Mouse (Mus musculus): ENCODE measurements at regions not wholly inside any gene's neighbourhood (a gene's known extent, or its start where the extent isn't known, plus 50 kb on each side); places are given as distances from the start of the nearest gene placed in this dataset.

DNA sequence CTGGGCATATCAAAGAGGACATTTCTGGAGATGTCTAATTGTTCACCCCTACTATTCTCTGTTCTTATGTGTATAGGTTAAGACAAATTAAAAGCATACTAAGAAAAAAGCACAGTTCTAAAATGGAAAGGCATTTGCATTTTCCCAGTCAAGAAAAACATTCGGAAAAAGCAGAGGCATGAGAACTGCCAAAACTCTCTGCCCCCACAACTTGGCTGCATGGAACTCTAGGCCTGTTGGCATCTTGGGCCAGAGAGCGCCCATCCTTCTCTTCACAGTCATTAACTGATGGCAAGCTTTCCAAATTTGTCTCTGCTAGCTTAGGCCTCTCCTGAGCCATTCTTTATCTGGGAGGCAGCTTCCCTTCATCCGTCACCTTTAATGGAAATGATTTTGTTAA, 281.6 kb downstream of the Tex13c3 start:
- no peak for DNase-seq (ENCODE audit: low read depth)

DNA sequence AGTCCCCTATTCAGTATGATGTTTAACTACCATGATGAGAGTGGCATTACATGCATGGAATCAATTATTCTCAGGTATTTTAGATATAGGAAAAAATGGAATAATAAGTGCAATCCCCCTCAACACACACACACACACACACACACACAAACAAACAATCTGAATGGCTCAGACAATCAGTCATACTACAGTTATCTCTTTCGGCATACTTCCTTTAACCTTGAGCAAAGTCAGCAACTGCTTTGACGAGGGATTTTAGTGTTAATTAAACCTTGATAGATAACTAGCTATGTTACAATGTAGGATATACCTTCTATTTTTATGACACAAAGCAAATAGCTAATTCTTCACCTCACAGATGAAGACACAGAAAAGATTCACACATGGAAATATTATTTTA, 312.1 kb downstream of the Tex13c3 start:
- DNase-seq (ENCODE audit: low read depth) = no peak

DNA sequence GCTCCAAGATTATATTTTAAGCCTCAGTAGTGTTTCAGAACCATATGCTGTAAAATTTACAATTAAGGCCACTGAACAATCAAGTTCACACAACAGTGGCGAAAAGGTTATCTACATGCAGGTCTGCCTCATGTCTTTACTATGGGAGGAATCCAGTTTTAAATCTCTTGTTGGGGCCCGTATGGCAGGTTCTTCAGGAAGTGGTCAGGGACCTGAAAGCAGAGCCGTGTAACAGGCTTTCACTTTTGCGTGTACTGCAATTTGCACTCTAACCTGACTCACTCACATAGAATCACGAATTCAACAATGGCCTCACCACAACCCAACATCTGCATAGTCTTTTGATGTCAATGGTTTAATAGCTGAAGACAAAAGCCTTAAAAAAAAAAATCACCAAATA, 312.6 kb downstream of the Tex13c3 start:
- DNase-seq (ENCODE audit: low read depth) = peak; percentile 34

DNA sequence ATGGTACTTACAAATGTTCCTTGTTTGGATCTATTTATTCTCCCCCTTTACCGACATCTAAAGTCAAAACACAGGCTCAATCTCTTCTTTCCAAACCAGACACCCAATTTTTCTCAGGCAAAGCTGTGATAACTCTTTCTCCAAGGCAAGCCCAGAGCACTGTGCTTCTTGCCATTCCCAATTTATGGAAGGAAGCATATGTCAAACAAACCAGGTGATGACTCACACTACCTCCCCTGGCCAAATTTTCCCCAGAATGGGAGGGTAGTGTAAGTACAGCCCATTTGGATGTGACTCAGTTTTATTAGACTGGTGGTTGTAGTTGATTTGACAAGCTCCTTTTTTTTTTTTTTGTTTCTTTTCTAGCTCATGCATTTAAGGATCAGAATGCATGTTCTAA, 313.0 kb downstream of the Tex13c3 start:
- peak; percentile 84 for DNase-seq (ENCODE audit: low read depth)

DNA sequence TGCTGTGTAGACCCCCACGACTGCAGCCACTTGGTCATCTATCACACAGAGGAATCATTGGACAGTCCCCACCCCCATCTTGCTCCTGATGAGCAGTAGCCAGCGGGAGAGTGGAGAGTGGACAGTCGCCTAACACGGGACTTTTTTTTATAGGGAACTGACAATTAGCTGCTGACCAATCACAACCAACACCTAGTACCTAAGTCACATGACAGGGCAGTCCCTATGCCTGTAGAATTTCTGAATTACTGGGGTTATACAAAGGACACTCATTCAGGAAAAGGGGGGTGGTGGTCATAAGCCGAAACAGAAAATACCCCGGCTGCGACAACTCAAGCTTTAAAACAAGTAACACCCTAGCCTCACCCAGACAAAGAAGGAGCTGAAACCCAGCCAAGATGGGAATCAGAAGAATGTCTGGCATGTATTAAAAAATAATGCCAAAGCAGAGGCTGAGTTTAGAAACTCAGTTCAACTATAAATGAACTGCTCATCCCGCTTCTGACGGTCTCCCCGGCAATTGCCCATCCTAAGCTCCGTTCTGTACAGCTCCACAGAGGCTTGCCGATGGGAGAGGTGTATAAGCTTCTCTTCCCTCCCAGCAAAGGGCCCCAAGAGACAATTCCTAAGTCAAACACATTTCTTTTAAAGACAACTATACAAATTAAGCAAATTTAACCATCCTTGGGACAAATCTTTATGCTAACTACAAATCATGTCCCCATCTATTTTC, 313.8 kb downstream of the Tex13c3 start:
- DNase-seq (ENCODE audit: low read depth) = peak; percentile 67

DNA sequence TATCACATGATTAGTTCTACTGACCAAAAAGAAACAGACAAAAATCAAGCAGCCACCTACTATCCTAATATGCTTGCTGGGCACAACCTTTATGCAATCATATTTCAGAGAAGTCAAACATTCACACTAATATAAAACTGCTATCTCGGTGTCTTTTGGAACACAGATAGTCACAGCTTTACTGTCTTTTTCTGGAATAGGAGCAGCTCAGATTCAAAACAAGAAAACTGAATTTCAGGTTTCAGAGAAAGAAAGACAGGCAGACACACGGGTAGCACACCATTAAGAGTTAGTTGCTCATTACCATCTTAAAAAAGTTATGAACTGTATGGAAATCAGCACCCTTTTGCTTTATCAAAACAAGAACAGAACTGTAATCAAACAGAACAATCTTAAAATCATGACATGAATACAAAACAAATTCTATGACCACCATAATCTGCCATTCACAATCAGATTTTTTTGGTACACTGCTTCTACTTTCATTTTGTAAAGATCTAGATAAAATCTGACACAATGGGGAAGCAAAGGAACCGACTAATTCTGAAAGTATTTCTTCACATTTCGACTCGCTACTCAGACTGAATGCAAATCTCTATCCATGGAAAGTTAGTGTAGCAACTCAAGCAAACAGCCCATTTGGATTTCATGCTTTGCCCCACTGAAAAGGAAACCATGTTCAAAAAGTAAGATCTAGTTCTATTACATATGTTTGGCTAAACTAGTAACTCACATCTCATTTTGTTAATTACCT, 315.1 kb downstream of the Tex13c3 start:
- DNase-seq (ENCODE audit: low read depth) = peak; percentile 28

DNA sequence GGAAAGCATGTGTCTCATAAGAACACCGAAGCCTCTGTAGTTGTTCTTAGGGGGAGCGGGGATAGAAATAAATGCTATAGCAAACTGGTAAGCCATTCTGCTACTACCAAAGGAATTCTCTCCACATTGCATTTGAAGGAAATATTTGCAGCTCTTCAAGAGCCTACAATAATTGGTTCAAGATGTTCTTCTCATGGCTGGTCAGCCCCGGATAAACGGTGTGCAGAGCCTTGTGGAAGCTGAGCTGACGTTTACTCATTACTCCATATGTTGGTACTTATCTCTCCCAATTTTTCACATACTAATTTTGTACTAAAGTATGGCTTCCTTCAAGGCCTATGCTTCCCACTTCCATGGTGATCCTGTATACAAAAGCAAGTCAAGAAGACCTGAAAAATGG, 317.0 kb downstream of the Tex13c3 start:
- DNase-seq (ENCODE audit: low read depth) = peak; percentile 62

DNA sequence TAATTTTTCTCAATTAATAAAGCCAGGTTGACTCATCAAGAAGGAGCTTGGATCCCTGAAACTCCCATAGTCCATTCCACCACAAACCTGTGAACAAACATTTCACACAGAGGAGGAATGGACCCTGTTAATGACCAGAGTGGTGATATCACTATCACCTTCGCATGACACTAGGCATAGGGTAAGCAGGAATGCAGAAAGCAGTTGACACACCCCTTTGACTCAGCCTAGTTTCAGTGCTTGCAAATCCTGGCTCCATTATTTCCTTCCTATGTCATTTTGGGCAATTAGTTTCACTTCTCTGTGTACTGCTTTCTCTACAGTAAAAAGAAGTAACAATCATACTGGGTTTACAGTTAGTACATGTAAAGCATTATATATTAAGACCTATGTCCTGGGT, 318.2 kb downstream of the Tex13c3 start:
- peak; percentile 32 for DNase-seq (ENCODE audit: low read depth)

DNA sequence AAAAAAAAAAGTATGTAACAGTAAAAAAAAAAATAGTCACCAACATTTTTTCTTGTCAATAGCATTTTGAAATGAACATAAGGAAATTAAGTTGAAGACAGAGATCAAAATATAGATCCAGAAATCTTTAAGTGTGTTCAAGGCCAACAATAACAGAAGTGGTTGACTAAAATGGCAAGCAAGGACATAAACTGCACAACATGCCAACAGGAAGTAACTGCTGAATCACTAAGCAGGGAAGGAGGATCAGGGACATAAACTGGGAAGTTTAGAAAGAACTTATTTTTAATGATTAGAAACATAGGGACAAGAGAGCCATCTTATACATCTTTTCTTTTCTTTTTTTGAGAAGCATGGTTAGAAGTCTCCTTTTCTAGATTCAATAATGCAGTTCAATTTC, 318.8 kb downstream of the Tex13c3 start:
- no peak for DNase-seq (ENCODE audit: low read depth)

DNA sequence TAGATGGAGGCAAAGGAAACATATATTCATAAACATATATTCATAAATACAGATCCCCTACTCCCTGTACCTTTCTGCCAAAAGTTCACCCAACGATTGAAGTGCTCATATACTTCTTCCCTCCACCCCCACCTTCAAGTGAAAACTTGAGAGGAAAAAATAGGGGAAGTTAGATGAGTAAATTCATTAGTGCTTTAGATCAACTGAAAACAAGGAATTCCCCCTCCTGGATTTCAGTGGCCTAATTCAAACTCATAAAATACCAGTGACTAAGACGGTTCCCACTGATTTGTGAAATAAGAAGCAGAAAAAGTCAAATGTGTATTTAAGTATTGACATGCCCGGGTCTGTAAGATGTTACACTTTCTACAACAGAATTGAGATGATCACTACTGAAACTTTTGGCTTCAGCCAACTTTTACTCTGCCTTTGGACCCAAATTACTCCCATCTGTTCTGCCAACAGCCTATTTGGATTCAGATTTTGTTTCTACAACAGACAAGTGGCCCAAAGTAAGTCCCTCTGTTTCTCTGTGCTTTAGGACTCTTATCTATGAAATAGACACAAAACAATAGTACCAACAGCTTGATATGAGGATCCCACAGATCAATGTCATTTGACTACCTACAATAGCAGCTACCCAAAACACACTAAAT, 320.7 kb downstream of the Tex13c3 start:
- peak; percentile 27 for DNase-seq (ENCODE audit: low read depth)

DNA sequence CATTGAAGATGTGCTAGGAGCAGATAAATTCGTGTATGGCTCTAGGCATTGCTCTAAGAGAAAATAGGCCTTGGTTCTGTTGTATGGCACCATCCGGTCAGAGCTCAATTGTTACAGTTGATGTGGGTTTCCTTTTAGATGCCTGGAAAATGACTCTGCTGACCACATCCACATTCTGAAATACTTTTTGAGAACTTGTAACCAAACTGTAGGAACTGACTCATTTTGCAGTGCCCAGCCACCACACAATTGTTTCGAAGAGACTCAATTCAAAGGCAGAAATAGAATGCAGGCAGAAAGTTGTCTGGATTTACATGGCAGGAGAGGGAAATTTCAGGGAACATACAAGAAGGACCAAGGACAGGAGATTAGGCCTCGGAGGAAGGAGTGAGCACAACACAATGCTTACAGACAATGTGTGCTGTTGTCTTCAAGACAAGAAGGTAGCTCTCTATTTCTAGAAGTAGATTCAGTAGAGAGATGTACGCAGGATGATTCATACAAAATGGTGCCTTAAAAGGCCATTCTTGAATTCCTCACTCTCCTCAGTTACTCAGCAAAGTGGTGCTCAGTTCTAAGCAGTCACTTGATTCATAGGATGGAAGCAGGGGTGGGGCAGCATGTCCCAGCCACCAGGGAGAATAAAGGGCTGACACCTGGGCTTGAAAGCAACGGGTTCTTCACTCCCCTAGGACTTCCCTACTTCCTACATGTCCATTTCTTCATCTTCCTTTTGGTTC, 323.5 kb downstream of the Tex13c3 start:
- DNase-seq (ENCODE audit: low read depth) = peak; percentile 64

DNA sequence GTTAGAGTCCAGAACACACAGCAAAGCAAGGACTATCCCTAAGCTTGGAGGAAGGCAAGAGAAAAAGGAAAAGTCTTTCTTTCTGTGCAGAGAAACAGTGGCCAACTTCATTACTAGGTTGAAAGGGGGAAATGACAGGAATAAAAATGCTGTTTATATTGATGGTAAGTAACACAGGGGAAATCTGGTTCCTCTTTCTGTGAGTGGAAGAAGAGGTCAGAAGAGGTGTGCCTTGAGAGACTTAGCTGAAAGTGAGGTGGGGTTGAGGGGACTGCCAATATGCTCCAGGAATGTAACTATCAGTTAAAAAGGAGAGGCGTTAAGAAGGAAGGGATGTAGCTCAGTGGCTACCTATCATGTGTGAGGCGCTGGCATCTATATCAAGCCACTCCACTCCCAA, 327.5 kb downstream of the Tex13c3 start:
- no peak for DNase-seq (ENCODE audit: low read depth)

DNA sequence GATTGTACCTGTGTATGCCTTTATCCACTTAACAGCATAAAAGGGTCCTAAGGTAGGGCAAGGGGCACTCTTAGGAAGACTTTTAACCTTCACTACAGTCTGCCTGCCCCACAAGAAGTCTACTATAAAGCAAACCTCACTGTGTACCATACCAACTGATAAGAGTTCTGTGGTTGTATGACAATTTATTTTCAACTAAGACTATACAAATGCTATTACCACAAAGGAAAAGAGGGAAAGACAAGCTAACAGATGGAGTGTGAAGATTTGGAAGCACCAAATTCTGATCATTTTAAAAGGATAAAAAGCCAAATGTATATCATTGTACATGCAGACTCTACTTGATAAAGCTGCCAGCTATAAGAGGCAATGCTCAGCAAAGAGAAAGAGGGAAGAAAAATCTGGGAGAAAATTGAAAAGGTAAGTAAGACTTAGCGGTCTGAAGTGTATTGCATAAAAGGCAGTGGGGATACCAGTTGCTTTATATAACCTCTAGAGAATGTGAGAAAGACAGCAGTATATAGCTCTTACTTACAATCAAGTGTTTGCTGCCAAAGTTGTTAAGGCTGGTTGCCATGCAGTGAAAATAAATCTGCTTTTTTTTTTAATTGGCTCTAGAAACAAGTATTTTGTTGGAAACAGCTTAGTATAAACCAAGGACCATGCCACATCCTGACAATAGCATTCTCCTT, 328.8 kb downstream of the Tex13c3 start:
- DNase-seq (ENCODE audit: low read depth) = no peak

DNA sequence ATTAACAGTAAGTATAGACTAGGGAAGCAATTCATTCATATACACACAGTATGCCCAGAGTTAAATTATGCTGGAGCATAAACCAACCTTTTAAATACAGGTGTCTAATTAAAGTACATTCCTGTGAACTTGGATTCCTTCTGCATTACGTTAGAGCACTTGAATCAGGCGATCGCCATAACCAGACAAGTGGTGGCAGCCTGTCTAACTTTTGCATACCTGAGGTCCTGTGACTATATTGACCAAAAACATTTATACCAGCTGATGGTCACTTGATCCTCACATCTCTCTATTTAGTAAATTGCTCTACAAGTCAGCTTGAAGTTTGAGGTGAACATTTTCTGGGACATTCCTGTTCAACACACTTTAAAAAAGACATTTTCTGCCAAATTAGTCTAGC, 330.5 kb downstream of the Tex13c3 start:
- no peak for DNase-seq (ENCODE audit: low read depth)

DNA sequence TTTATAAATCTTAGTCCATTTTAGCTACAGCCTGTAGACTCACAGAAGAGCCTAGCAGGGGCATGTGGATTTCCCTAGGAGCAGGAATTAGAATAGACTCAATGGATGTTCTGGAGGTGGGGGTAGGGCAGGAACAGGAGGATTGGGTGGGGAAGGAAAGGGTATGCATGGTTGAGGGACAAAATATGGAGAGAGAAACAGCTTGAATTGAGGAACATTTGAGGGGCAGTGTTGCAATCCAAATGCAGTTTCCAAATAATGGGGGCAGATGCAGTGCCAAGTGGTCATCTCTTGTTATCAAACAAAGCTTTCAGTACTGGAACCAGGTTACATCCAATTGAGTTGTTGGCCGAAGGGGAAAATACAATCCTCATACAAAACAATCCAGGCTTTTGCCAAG, 332.4 kb downstream of the Tex13c3 start:
- no peak for DNase-seq (ENCODE audit: low read depth)

DNA sequence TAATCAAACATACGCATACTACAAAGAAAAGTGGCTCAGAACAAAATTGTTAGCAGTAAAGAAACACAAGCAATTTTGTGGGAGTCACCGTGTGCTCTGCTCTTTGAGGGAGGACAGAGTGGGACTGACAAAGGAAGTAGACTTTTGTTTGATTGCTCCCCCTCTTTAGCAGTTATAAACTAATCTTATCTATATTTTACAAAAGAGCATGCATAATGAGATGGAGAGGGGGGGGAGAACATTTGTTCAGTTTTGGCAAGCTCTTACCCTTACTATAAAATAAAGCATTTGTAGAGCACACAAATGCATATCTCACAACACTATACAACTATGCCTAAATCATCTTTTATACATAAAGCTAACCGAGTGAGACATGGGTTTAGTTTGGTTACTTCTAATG, 332.9 kb downstream of the Tex13c3 start:
- no peak for DNase-seq (ENCODE audit: low read depth)

DNA sequence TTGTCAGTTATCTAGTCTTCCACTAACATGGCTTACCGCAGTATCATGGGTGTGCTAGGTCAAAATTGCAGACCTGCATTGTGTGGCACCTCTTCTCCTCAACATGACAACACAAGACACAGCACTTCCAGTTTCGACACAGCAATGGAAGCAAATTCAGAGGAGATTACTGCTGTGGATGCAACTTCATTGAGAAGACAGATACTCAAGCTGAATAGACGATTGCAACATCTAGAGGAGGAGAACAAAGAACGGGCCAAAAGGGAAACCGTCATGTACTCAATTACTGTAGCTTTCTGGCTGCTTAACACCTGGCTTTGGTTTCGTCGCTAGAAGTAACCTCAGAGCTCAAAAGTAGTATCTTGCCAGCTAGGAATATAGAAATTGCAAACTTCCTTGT, 368.4 kb downstream of the Tex13c3 start:
- DNase-seq (ENCODE audit: low read depth) = no peak

DNA sequence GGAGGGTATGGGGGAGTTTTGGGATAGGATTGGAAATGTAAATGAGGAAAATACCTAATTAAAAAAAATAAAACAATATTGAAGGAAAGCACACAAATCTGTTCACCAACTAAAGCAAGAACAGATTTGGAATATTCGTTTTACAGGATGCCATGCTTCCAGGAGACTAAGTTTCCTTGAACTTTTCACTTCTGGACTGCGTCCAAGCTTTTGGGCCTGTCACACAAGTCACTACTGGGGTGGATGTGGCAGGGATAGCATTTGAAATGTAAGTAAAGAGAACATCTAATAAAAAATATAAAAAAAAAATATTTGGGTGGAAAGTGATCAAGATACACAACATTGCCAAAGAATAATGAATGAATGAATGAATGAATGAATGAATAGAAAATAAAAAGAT, 378.2 kb downstream of the Tex13c3 start:
- no peak for DNase-seq (ENCODE audit: low read depth)

DNA sequence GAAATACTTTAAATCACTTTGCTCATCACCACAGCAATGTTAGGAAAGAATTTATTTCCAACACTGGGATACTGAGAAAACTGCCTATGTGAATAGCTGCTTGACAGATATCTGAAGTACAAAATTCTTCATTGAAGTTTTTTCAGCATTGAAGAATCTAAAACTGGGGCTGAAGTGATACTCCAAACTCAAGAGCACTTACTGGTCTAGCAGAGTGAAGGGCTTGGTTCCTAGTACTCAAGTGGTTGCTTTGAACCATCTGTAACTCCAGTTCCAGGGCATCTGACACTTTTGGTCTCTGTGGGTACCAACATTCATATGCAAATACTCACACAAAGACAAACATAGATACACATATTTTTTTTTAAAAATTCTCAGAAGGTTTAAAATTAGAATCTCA, 385.2 kb downstream of the Tex13c3 start:
- no peak for DNase-seq (ENCODE audit: low read depth)

DNA sequence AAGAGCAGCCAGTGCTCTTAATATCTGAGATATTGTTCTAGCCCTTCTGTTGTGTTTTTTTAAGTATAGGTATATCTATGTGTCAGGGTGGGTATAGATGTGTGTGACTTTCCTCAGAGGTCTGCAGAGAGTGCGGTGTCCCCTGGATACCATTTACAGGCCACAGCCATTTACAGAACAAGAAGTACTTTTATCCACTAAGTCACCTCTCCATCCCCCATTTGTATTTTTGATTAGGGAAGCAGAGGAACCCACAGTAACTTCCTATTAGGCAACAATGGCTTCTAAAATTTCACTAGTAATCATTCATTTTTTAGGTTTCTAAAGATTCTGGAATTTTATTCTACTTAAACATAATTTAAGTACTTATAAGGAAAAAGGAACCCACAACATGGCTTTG, 396.7 kb downstream of the Tex13c3 start:
- no peak for DNase-seq (ENCODE audit: low read depth)

DNA sequence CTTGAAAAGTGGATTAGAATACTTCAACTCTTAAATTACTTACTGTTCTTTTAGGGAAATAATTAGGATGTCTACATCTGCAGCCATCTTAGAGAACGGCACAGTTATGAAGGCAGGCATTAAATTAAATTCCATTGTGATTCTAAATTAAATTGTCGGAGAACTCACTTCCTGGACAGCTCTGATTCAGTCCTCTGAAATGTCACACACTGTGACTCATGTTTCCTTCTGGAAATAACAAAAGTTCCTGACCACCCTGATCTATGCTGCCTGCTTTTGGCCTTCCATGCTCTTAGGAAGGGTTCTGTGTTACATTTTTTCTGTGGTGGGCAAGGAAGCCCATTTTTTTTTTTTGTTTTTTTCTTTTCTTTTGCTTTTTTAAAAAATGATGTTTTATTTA, 401.1 kb downstream of the Tex13c3 start:
- peak; percentile 18 for DNase-seq (ENCODE audit: low read depth)
